Mouse (Mus musculus) heart, embryonic 15.5 days (tissue): ENCODE data around the gene Zfp202. TPM values are rescaled to one million over a fixed set of nuclear protein-coding genes. Genes with fewer than 3 reads are reported as not detected.
A peak's percentile ranks its signal among the peaks of the same experiment; 100 is the strongest.
"Not testable (repeated sequence)": the region's sequence is repeated elsewhere in the genome, so short reads cannot be mapped to it uniquely, and the experiment has no call there.

ENCODE experiments used
- ATAC-seq: fragments of 200-750 bp; cut with Nextera tagmentation; replicated peaks from 2 replicates; pipeline ENCODE4 v1.8.0; 2017; ENCODE audit warnings: low read depth, moderate TSS enrichment; ENCODE audit not compliant: insufficient number of reproducible peaks, insufficient read depth, low FRiP score
- H3K27ac ChIP-seq: fragments of 300-500 bp; sonication (generic); 2 replicates; pipeline ENCODE4 v1.5.1; 2015; ENCODE audit warnings: mild to moderate bottlenecking, inconsistent platforms
- H3K27me3 ChIP-seq: fragments of 300-500 bp; sonication (generic); 2 replicates; pipeline ENCODE4 v1.6.1; 2015; ENCODE audit warnings: inconsistent platforms
- H3K36me3 ChIP-seq: fragments of 300-500 bp; sonication (generic); 2 replicates; pipeline ENCODE4 v1.6.1; 2015; ENCODE audit warnings: mild to moderate bottlenecking, inconsistent platforms
- H3K4me1 ChIP-seq: fragments of 300-500 bp; sonication (generic); replicated peaks from 2 replicates; pipeline ENCODE4 v1.6.1; 2015; ENCODE audit warnings: inconsistent platforms
- H3K4me2 ChIP-seq: fragments of 300-500 bp; sonication (generic); 2 replicates; pipeline ENCODE4 v1.6.1; 2015; ENCODE audit warnings: inconsistent platforms, mild to moderate bottlenecking, moderate library complexity
- H3K4me3 ChIP-seq: fragments of 300-500 bp; sonication (generic); 2 replicates; pipeline ENCODE4 v1.5.1; 2015; ENCODE audit warnings: mild to moderate bottlenecking, inconsistent platforms
- H3K9ac ChIP-seq: fragments of 300-500 bp; sonication (generic); 2 replicates; pipeline ENCODE4 v1.6.1; 2015; ENCODE audit warnings: mild to moderate bottlenecking, inconsistent platforms
- H3K9me3 ChIP-seq: fragments of 300-500 bp; sonication (generic); replicated peaks from 2 replicates; pipeline ENCODE4 v1.6.1; 2016; ENCODE audit warnings: inconsistent platforms
- WGBS: fragments of 180-500 bp; shearing (Covaris S2); methylation state at CpG from one replicate; pipeline ENCODE4 v1.1.7; 2015; ENCODE audit warnings: mixed read lengths; 5-methylcytosine and 5-hydroxymethylcytosine counted together
- polyA plus RNA-seq: library from polyadenylated mRNA; unstranded; fragments of >200 nt; fragmentation: Nextera tagmentation; extraction: Ambion mirVana; gene quantifications from 2 replicates; pipeline ENCODE4 v1.2.1, GENCODE M21; 2015

The Zfp202 gene
- 2.8 and 4.1 TPM in 2 replicates for polyA plus RNA-seq

DNA sequence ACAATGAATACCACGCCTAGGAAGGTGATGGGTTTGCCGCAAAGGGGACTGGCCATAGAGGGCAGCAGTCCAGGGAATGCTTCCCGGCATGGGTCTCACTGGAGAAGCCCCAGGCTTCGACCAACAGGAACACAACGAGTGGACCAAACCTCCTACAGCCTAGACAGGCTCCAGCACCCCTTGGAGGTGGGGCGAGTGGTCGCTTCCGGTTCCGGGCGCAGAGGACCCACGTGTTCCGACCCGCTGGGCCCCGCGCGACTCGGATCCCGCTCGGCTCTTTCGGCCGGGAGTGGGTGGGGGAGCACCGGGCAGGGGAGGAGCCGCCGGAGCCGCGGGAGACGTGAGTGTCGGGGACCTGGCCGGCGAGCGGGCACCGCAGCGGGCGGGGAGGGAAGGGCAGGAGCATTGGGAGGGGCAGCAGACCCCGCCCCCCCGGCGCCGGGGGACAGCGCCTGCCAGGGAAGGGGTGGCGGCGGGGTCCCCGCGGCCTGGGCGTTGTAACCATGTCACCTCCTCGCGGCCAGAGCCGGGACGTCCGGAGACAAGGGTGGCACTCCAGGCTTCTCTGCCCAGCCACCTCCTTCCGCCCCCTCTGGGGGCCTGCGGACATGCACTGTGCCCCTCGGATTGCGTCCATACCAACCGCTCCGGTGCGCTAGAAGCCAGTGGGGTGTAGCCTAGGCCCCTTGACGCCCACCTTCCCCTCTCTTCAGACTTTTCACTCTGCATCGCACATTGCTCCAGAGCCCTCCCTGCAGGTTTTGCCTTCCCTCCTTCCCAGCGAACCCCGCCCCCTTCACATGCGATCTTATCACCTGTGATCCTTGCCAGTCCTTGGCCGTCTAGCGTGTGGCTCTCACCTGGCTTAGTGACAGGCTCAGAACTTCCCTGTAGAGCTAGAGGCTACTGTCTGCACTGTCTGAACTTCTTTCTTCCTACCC is at the start of gene Zfp202:
Zfp202 (plus strand) TSS at position 219 of the 941 bp plus-strand sequence.
- Histone ChIP-seq H3K4me2 (peak within 1 kb of the TSS; percentile 90), H3K27ac (peak within 1 kb of the TSS; percentile 85), H3K27me3 (no peaks in the 10 kb centered on the region), H3K36me3 (no peaks in the 10 kb centered on the region), H3K4me3 (peak within 1 kb of the TSS; percentile 94), H3K4me1 (peaks cover 12% of the 10 kb centered on the region), H3K9me3 (no peaks in the 10 kb centered on the region), H3K9ac (peak within 1 kb of the TSS; percentile 86)
- peak; percentile 97 for ATAC-seq
- under 1% methylated on average over 63 of the region's 63 CpGs for WGBS

DNA sequence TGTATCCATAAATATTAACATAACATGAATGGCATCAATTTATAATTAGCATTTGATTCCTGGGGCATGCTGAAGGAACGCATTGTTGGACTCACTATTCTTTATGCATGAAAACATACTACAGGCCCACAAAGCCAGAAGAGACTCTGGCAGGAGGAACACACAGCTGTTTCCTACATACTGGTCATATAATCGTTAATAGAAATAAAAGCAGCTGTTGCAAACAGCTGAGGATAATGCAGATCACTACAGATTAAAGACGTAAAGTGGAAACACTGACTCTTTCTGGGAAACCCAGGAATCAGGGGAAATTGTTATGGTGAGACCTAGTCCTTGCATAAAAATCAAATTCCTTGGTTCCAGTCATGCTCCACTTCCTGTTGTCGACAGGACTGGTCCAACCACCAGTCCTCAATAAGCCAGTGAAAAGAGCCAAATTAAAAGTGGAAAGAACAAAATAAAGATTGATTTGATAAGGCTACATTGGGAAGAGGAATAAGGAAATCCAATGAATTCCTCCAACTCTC is 36.9 kb upstream of the Zfp202 start:
- no peaks in the 10 kb centered on the region for H3K4me1 ChIP-seq
- H3K9ac ChIP-seq, result no peak overlapping the region
- no peaks in the 10 kb centered on the region for H3K9me3 ChIP-seq
- H3K36me3 ChIP-seq, result no peaks in the 10 kb centered on the region
- no peak overlapping the region for H3K4me3 ChIP-seq
- WGBS, result 57% methylated on average over 4 of the region's 4 CpGs
- H3K27ac ChIP-seq, result no peak overlapping the region
- ATAC-seq, result no peak
- H3K4me2 ChIP-seq, result no peak overlapping the region
- H3K27me3 ChIP-seq, result no peaks in the 10 kb centered on the region

DNA sequence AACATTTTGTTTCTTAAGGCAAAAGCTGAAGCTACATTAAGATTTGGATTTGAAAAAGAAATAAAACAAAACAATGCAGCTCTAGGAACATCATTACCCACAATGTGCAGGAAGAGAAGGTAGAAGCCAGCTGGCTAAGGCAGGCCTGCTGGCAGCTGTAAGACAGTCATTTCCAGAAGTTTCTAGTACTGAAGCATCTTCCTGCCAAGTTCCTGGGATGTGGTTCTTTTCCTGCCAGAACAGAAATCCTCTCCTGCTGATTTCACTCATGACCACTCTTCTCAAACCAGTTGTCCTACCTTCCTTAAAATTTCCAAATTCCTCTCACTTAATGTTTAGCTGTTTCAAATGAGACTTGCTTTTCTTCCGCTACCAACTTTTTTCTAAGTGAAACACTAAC is 25.7 kb upstream of the Zfp202 start:
- H3K27ac ChIP-seq, result no peak overlapping the region
- no peaks in the 10 kb centered on the region for H3K9me3 ChIP-seq
- no peak for ATAC-seq
- no peaks in the 10 kb centered on the region for H3K4me1 ChIP-seq
- no peak overlapping the region for H3K4me3 ChIP-seq
- 85% methylated on average over 1 of the region's 1 CpGs for WGBS
- no peak overlapping the region for H3K9ac ChIP-seq
- H3K36me3 ChIP-seq, result no peaks in the 10 kb centered on the region
- no peaks in the 10 kb centered on the region for H3K27me3 ChIP-seq
- H3K4me2 ChIP-seq, result no peak overlapping the region

DNA sequence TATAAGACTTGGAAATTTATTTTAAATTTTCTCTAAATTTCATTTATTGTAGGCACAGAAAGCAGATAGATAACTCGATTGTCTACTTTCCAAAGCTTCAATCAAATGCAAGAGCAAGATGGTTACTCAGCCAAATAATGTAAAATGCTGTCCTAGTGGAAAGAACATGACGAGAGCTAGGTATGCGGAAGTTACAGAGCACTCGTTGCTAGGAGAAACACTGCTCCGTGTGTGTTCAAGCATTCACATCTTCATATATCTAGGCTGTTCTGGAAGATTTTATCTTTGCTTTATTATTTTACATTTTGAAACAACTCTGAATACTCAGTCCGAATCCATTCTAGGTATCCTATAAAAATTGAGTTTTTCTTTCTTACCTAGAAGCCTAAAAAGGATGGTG is 15.1 kb upstream of the Zfp202 start:
- no peak overlapping the region for H3K27ac ChIP-seq
- H3K36me3 ChIP-seq, result no peaks in the 10 kb centered on the region
- no peak for ATAC-seq
- no peak overlapping the region for H3K4me2 ChIP-seq
- no peak overlapping the region for H3K9ac ChIP-seq
- 73% methylated on average over 6 of the region's 6 CpGs for WGBS
- H3K27me3 ChIP-seq, result no peaks in the 10 kb centered on the region
- H3K9me3 ChIP-seq, result no peaks in the 10 kb centered on the region
- H3K4me3 ChIP-seq, result no peak overlapping the region
- no peaks in the 10 kb centered on the region for H3K4me1 ChIP-seq

DNA sequence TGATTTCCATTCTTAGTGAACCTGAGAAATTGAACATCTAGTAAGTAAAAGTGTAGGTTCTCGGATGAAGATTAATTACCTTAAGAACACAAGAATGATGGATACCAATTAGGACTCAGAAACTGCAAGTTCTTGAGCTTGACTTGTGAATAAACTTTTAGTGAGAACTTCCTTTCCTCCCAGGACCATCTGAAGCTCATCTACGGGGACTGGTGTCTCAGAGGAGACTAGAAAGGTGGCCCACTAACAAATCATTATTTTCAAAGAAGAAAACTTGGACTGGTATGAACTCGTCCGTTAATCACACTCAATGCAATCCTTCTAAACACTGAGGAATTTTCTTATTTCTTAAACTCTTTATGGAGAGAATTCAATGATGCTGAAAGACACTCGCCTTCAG is 11.5 kb upstream of the Zfp202 start, which contains the start of gene Olfr986:
Olfr986 (plus strand) TSS at position 301 of the 400 bp plus-strand sequence.
- Histone ChIP-seq H3K27me3 (no peaks in the 10 kb centered on the region), H3K4me2 (no peak within 1 kb of the TSS), H3K4me3 (no peak within 1 kb of the TSS), H3K9ac (no peak within 1 kb of the TSS), H3K36me3 (no peaks in the 10 kb centered on the region), H3K9me3 (no peaks in the 10 kb centered on the region), H3K27ac (no peak within 1 kb of the TSS), H3K4me1 (no peaks in the 10 kb centered on the region)
- no peak for ATAC-seq
- WGBS, result 78% methylated on average over 5 of the region's 5 CpGs

DNA sequence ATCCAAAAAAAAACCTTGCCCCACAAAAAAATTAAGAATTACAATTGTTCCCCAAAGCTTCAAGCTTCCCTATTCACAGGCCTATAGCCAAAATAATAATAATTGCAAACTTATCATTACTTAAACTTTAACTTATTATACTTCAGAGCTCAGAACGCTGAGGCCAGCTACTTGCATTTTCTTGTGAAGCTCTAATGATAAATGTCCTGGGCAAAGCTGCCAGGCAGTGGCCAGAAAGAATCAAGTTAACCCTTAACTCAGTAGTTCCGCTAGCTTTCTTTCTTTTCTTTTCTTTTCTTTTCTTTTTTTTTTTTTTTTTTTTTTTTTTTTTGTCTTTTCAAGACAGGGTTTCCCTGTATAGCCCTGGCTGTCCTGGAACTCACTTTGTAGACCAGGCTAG is 7.0 kb upstream of the Zfp202 start:
- not testable (repeated sequence) for H3K27ac ChIP-seq, H3K27me3 ChIP-seq, ATAC-seq, H3K9ac ChIP-seq, H3K9me3 ChIP-seq, H3K4me2 ChIP-seq, H3K4me3 ChIP-seq, H3K4me1 ChIP-seq, H3K36me3 ChIP-seq
- 74% methylated on average over 2 of the region's 2 CpGs for WGBS

DNA sequence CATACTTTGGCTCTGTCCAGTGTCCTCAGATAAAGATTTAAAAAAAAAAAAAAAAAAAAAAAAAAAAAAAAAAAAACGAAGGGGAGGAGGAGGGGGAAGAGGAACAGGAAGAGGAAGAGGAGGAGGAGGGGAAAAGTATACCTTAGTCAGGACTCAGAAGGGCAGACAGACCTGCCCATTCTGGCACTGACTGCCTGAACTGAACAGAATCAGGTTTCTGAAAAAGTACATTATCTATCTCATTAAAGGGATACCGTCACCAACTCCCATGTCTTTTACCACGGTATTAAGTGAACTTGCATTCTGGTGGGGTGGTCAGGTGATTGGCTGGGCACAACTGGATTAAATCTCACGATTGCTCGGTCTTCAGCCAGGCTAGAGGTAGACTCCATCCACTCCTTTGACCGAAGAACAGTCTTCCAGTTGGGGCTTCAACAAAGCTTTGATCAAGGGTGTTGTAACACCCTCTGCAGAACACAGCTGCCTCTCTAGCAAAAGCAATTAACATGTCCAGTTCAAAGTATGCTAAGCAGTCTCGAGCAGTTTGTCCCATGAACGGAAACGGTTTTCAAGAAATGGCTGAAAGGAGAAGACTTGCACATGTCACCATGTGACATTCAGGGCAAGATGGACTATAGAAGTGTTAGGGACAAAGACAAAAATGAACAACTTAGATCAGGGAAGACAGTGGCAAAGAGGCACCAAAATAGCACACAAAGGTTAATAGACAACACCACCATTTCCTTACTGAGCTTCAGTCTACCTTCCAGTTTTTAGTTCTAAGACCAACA is 835 bp upstream of the Zfp202 start:
- ATAC-seq, result no peak
- Histone ChIP-seq H3K36me3 (no peaks in the 10 kb centered on the region), H3K9me3 (no peaks in the 10 kb centered on the region), H3K27me3 (no peaks in the 10 kb centered on the region), H3K9ac (peak overlapping the region; percentile 86; the same call in 1 of the 2 replicates), H3K4me1 (peaks cover 12% of the 10 kb centered on the region), H3K4me3 (peak overlapping the region; percentile 94), H3K4me2 (peak overlapping the region; percentile 90), H3K27ac (peak overlapping the region; percentile 85; the same call in 1 of the 2 replicates)
- WGBS, result 87% methylated on average over 9 of the region's 9 CpGs

DNA sequence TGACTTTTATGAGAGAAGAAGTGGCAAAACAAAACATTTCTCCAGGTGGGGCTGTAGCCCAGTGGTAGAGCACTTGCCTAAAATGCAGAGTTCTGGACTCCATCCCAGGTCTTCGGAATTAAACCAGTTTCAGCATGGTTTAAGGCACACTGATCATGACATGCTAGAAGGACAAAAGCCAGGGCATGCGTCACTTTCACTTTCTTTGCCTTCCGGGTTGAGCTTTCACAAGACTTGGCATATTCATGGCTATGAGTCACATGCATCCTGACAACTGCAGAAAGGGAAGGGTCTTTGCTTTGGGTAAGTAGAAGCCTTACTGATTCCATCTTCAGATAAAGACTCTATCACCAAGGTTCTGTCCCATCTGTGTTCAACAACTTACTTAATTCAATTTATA is 3.9 kb downstream of the Zfp202 start:
- no peaks in the 10 kb centered on the region for H3K36me3 ChIP-seq
- peaks cover 12% of the 10 kb centered on the region for H3K4me1 ChIP-seq
- H3K27ac ChIP-seq, result no peak overlapping the region
- no peak for ATAC-seq
- no peaks in the 10 kb centered on the region for H3K9me3 ChIP-seq
- no peak overlapping the region for H3K4me2 ChIP-seq
- H3K27me3 ChIP-seq, result no peaks in the 10 kb centered on the region
- H3K4me3 ChIP-seq, result no peak overlapping the region
- no peak overlapping the region for H3K9ac ChIP-seq
- WGBS, result 82% methylated on average over 3 of the region's 3 CpGs

DNA sequence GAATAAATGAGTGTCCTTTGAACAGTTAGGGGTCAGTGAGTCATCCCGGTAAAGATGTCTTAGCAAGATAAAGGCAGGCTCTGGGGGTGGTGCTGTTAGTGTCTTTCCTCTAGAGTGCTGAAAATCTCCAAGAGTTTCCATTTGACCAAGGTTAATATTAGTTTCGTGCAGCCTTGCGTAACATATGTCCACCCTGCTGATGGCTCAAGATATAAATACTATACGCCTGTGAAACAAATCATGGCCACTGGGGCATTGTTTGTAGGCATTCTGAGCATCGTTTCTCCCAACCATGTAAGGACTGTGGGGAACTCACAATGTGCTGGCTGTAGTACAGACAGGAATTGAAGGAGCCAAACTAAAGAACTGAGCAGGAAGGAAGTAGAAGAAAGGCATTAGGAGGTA is 14.4 kb downstream of the Zfp202 start:
- H3K9me3 ChIP-seq, result no peaks in the 10 kb centered on the region
- H3K4me2 ChIP-seq, result no peak overlapping the region
- H3K4me1 ChIP-seq, result no peaks in the 10 kb centered on the region
- H3K36me3 ChIP-seq, result peaks cover 33% of the 10 kb centered on the region
- no peak for ATAC-seq
- H3K4me3 ChIP-seq, result no peak overlapping the region
- H3K27ac ChIP-seq, result no peak overlapping the region; the same call in 1 of the 2 replicates
- no peak overlapping the region for H3K9ac ChIP-seq
- no peaks in the 10 kb centered on the region for H3K27me3 ChIP-seq
- WGBS, result 70% methylated on average over 5 of the region's 5 CpGs

DNA sequence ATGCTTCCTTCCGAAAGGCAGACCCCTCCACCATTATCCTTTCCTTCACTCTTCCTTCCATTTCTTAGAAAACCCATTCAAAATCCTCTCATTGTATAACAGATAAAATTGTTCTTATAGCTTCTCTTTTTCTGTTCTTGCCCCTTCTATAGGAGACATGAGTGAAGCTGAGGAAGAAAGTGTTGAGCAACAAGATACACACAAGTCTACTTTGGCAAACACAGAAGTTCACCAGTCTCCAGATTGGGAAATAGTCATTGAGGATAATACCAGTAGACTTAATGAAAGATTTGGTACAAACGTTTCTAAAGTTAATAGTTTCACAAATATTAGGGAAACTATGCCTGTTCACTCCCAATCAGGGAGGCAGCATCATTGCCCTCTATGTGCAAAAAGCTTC is 18.6 kb downstream of the Zfp202 start:
- ATAC-seq, result no peak
- WGBS, result 89% methylated on average over 2 of the region's 2 CpGs
- Histone ChIP-seq H3K36me3 (peaks cover 48% of the 10 kb centered on the region), H3K9ac (no peak overlapping the region), H3K4me3 (no peak overlapping the region), H3K4me2 (no peak overlapping the region), H3K4me1 (no peaks in the 10 kb centered on the region), H3K9me3 (no peaks in the 10 kb centered on the region), H3K27ac (no peak overlapping the region), H3K27me3 (no peaks in the 10 kb centered on the region)

DNA sequence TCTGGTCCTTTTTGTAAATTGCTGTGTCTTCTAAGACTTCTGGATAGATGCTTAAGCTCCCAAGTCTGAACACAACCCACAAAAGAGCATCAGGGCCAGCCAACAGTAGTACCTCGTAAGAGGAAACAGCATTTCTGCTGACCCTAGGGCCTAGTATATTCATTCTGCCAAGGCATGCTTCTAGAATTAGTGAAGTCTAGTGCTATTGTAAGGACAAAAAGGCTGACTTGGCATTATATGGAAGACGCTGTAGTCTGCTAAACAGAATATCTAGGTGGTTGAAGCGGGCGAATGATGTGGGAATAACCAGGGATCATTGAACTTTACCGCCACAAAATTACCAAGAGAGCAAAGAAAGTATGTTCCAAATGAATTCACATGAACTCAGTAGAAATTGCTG is 21.9 kb downstream of the Zfp202 start:
- H3K9me3 ChIP-seq, result no peaks in the 10 kb centered on the region
- H3K36me3 ChIP-seq, result peaks cover 38% of the 10 kb centered on the region
- 87% methylated on average over 5 of the region's 5 CpGs for WGBS
- no peaks in the 10 kb centered on the region for H3K27me3 ChIP-seq
- H3K9ac ChIP-seq, result no peak overlapping the region
- no peak overlapping the region for H3K4me2 ChIP-seq
- no peak for ATAC-seq
- H3K27ac ChIP-seq, result no peak overlapping the region
- H3K4me3 ChIP-seq, result no peak overlapping the region
- H3K4me1 ChIP-seq, result no peaks in the 10 kb centered on the region
